Comparison of ENCODE assay signal across 8 mouse cellular contexts in genomic region chr6:147091136-147092120, GRCm38 (mm10). TPM values are rescaled to one million over a fixed set of nuclear protein-coding genes. Genes with fewer than 3 reads are reported as not detected.
DNase-seq lines count a peak whose midpoint lies in the region; ATAC-seq and TF ChIP-seq lines count a peak whose summit lies in the region.

Gene Klhl42, plus strand, starts transcription at chr6:147091379.

- peaks cover 7% of the 10 kb centered on the region for H3K36me3 ChIP-seq in ES-E14 (ENCODE audit: control insufficient read depth, insufficient read depth, low read length, poor library complexity, severe bottlenecking)
- 0 out of 2 replicates have a peak, but pooled peaks cover 3% of the 10 kb centered on the region for H3K36me3 ChIP-seq in lung, embryonic 14.5 days (ENCODE audit: insufficient read depth)

- ATAC-seq in lung, embryonic 14.5 days (ENCODE audit: insufficient read depth): peak; percentile 89

- H3K27me3 ChIP-seq in lung, embryonic 14.5 days (ENCODE audit: insufficient read depth, low read length): no peaks in the 10 kb centered on the region

- in situ Hi-C loops in ES-E14 (cut with MboI; ENCODE audit: low sequenced_read_pairs in 2 of 2, unreplicated experiment in 2 of 2): no loop called here

- peak within 1 kb of the TSS; percentile 11 for H3K27ac ChIP-seq in ES-E14 (ENCODE audit: insufficient read depth, low read depth, low read length, poor library complexity, severe bottlenecking)
- peak within 1 kb of the TSS; percentile 84 for H3K27ac ChIP-seq in lung, embryonic 14.5 days (ENCODE audit: low read depth)
- peak within 1 kb of the TSS; percentile 88 for H3K27ac ChIP-seq in olfactory bulb, adult 2 months (ENCODE audit: insufficient read depth, low read depth, low read length)

- peak; percentile 73 for TF ChIP-seq POLR2A in olfactory bulb, adult 2 months (IDR thresholded peaks at IDR 0.05; ENCODE audit: insufficient read depth, low read depth, low read length)

- H3K4me3 ChIP-seq in ES-E14 (ENCODE audit: insufficient read depth in 1 of 2, low read depth in 1 of 2, low read length in 2 of 2, poor library complexity in 1 of 2, severe bottlenecking in 1 of 2): peak within 1 kb of the TSS; percentile 73 to 87
- peak within 1 kb of the TSS; percentile 87 for H3K4me3 ChIP-seq in lung, embryonic 14.5 days (ENCODE audit: low read depth, low read length)
- H3K4me3 ChIP-seq in olfactory bulb, adult 2 months (ENCODE audit: insufficient read depth, low read depth, low read length): peak within 1 kb of the TSS; percentile 81

- WGBS in lung, embryonic 14.5 days: under 1% methylated on average over 99 of the region's 99 CpGs
- under 1% methylated on average over 99 of the region's 99 CpGs for WGBS in olfactory bulb, adult 2 months

- DNase-seq in ES-E14 (ENCODE audit: low read depth, low spot score): no peak
- peak; percentile 71 for DNase-seq in cerebellum, adult 11 months
- peak; percentile 53 for DNase-seq in forelimb bud, embryonic 11.5 days (ENCODE audit: low read depth, low spot score)
- peak; percentile 79 for DNase-seq in heart, postnatal 4 days
- DNase-seq in layer of hippocampus, adult 8-10 months (ENCODE audit: low spot score in 2 of 2): peak; percentile 29 to 61
- peak; percentile 86 for DNase-seq in lung, embryonic 14.5 days
- DNase-seq in thymus, adult 18-20 months: peak; percentile 77 to 84

- H3K4me2 ChIP-seq in lung, embryonic 14.5 days: peak within 1 kb of the TSS; percentile 87

- H3K9ac ChIP-seq in ES-E14 (ENCODE audit: insufficient read depth, low read depth, low read length, poor library complexity, severe bottlenecking): peak within 1 kb of the TSS; percentile 79
- H3K9ac ChIP-seq in lung, embryonic 14.5 days: peak within 1 kb of the TSS; percentile 85

- H3K9me3 ChIP-seq in ES-E14 (ENCODE audit: control insufficient read depth, insufficient read depth, low read depth, low read length): no peaks in the 10 kb centered on the region
- no peaks in the 10 kb centered on the region for H3K9me3 ChIP-seq in lung, embryonic 14.5 days (ENCODE audit: low read depth, low read length)

- no peak for TF ChIP-seq CTCF in lung, embryonic 14.5 days (IDR thresholded peaks at IDR 0.05; ENCODE audit: low read depth)
- TF ChIP-seq CTCF in olfactory bulb, adult 2 months (IDR thresholded peaks at IDR 0.05; ENCODE audit: insufficient read depth, low read depth, low read length): no peak

- peaks cover 3 to 14% of the 10 kb centered on the region in 2 experiments; a peak in 2 of 4 replicates for H3K4me1 ChIP-seq in ES-E14 (ENCODE audit: control insufficient read depth in 2 of 2, insufficient read depth in 2 of 2, low read length in 2 of 2, poor library complexity in 1 of 2)
- H3K4me1 ChIP-seq in lung, embryonic 14.5 days (ENCODE audit: insufficient read depth): 0 out of 2 replicates have a peak, but pooled peaks cover 2% of the 10 kb centered on the region
- H3K4me1 ChIP-seq in olfactory bulb, adult 2 months (ENCODE audit: control insufficient read depth, insufficient read depth, low read length): peaks cover 17% of the 10 kb centered on the region

TF ChIP-seq in ES-E14, 5 proteins besides CTCF, POLR2A, EP300 and RAD21:
- no peak for TF ChIP-seq MAFK (IDR thresholded peaks at IDR 0.05; ENCODE audit: insufficient read depth, low read depth, low read length)
- TF ChIP-seq ZNF384 (IDR thresholded peaks at IDR 0.05; ENCODE audit: low read depth, low read length): no peak
- TF ChIP-seq HCFC1 (IDR thresholded peaks at IDR 0.05; ENCODE audit: borderline replicate concordance, insufficient read depth, low read length): no peak
- TF ChIP-seq CHD2 (IDR thresholded peaks at IDR 0.05; ENCODE audit: low read depth, low read length): no peak
- TF ChIP-seq ZC3H11A (IDR thresholded peaks at IDR 0.05; ENCODE audit: borderline replicate concordance, low read depth, low read length): no peak

RNA-seq across cellular contexts. Expression of gene Klhl42, which starts in this region (rescaled TPM):
- total RNA-seq in ES-E14 (2012; rRNA removed): 9.1 and 16.4 TPM in 2 replicates
- 1 to 10 TPM; 6.7 to 7.8 TPM for total RNA-seq in heart, postnatal 4 days (2021)
- total RNA-seq in layer of hippocampus, adult 8-10 months (2022): 10 to 100 TPM; 18.3 to 24.1 (median 21.6) TPM
- polyA plus RNA-seq in lung, embryonic 14.5 days (2014; fragmentation: Nextera tagmentation; extraction: Ambion mirVana): 14.2 and 14.6 TPM in 2 replicates
- polyA plus RNA-seq in olfactory bulb, adult 2 months (2012; ENCODE audit: insufficient read depth, insufficient read length, low replicate concordance, missing spikeins): not detected in 2 replicates

Comparison
In these comparisons a context has a peak if more than half of its experiments do, and no peak if none do; other contexts are left out.
1. H3K27ac ChIP-seq: peak in every context shown above with its lines; median percentile 88 in olfactory bulb, adult 2 months; 84 in lung, embryonic 14.5 days; 11 in ES-E14.